Mouse (Mus musculus): ENCODE data around the gene Dnmt3a. TPM values are rescaled to one million over a fixed set of nuclear protein-coding genes. Genes with fewer than 3 reads are reported as not detected.

The Dnmt3a gene
- polyA plus RNA-seq, 1 experiment, result 11.8 TPM

- no peak overlapping the region for H3K27ac ChIP-seq (ENCODE audit: insufficient read depth, low read depth, low read length)
- peaks cover 7% of the 10 kb centered on the region; the same call in 1 of the 2 replicates for H3K4me1 ChIP-seq (ENCODE audit: control insufficient read depth, insufficient read depth, low read length)
- H3K27me3 ChIP-seq (replicated peaks; ENCODE audit: control insufficient read depth, insufficient read depth, low read length), result no peaks in the 10 kb centered on the region
- WGBS, result 20% methylated on average over 8 of the region's 8 CpGs
- H3K4me3 ChIP-seq (ENCODE audit: insufficient read depth, low read depth, low read length), result no peak overlapping the region
- no peak for TF ChIP-seq CTCF (conservative IDR thresholded peaks at IDR 0.05; ENCODE audit: insufficient read depth, insufficient read length, low read depth, low read length)
- no peak for TF ChIP-seq POLR2A (IDR thresholded peaks at IDR 0.05; ENCODE audit: low read depth, low read length)
- H3K36me3 ChIP-seq (ENCODE audit: control insufficient read depth, insufficient read depth, low read length), result no peaks in the 10 kb centered on the region
- no peak for DNase-seq
These were observed 13.6 kb upstream of the Dnmt3a start for GRCm38 (mm10) chr12:3792248-3792647.

DNA sequence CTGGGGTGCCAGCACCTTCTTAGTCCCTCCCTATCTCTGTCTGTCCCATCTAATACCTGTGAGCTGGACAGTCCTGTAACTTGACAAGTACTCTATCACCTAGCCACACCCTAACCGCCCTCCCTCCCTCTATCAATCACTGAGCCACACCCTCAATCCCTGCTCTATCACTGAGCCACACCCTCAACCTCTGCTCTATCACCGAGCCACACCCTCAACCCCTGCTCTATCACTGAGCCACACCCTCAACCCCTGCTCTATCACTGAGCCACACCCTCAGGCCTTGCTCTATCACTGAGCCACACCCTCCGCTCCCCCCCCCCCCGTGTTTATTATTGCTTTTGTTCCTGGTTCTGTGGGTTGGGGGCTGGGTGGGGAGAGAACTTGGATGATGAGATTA is 10.2 kb upstream of the Dnmt3a start:
- no peaks in the 10 kb centered on the region for H3K36me3 ChIP-seq (ENCODE audit: control insufficient read depth, insufficient read depth, low read length)
- no peak for DNase-seq

GRCm38 (mm10) chr12:3799551-3799950 is 6.3 kb upstream of the Dnmt3a start:
- no peak for DNase-seq
- Histone ChIP-seq H3K36me3 (ENCODE audit: control insufficient read depth, insufficient read depth, low read length) (no peaks in the 10 kb centered on the region), H3K4me3 (ENCODE audit: insufficient read depth, low read depth, low read length) (no peak overlapping the region), H3K27ac (ENCODE audit: insufficient read depth, low read depth, low read length) (no peak overlapping the region), H3K27me3 (replicated peaks; ENCODE audit: control insufficient read depth, insufficient read depth, low read length) (no peaks in the 10 kb centered on the region), H3K4me1 (ENCODE audit: control insufficient read depth, insufficient read depth, low read length) (0 out of 2 replicates have a peak, but pooled peaks cover 3% of the 10 kb centered on the region)
- no peak for TF ChIP-seq CTCF (conservative IDR thresholded peaks at IDR 0.05; ENCODE audit: insufficient read depth, insufficient read length, low read depth, low read length)
- 93% methylated on average over 1 of the region's 1 CpGs for WGBS

More for the DNA sequence above, 10.2 kb upstream of the Dnmt3a start:
- H3K4me3 ChIP-seq (ENCODE audit: insufficient read depth, low read depth, low read length), result no peak overlapping the region
- no peak for TF ChIP-seq CTCF (conservative IDR thresholded peaks at IDR 0.05; ENCODE audit: insufficient read depth, insufficient read length, low read depth, low read length)
- no peak for TF ChIP-seq POLR2A (IDR thresholded peaks at IDR 0.05; ENCODE audit: low read depth, low read length)
- 63% methylated on average over 3 of the region's 4 CpGs for WGBS
- H3K27me3 ChIP-seq (replicated peaks; ENCODE audit: control insufficient read depth, insufficient read depth, low read length), result no peaks in the 10 kb centered on the region
- no peak overlapping the region for H3K27ac ChIP-seq (ENCODE audit: insufficient read depth, low read depth, low read length)
- peaks cover 10% of the 10 kb centered on the region; the same call in 1 of the 2 replicates for H3K4me1 ChIP-seq (ENCODE audit: control insufficient read depth, insufficient read depth, low read length)

DNA sequence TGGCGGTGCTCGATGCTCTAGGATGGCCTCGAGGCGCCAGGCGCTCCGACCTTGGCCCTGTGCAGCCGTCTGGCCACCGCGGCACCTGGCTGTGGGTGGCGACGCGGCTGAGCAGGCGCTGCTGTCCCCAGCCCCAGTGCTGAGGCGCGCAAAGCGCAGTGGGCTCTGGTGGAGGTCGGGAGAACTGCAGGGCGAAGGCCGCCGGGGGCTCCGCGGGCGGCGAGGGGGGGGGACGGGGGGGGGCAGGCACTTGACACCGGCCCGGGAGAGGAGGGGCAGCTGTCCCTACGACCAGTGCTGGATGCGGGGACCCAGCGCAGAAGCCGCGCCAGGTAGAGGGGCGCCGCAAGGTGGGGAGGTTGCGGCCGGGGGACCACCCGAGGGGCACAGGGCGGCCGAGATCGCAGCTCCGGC is 471 bp downstream of the Dnmt3a start:
- under 1% methylated on average over 40 of the region's 41 CpGs for WGBS
- Histone ChIP-seq H3K4me3 (ENCODE audit: insufficient read depth, low read depth, low read length) (peak overlapping the region; percentile 89), H3K27ac (ENCODE audit: insufficient read depth, low read depth, low read length) (peak overlapping the region; percentile 80), H3K36me3 (ENCODE audit: control insufficient read depth, insufficient read depth, low read length) (no peaks in the 10 kb centered on the region), H3K4me1 (ENCODE audit: control insufficient read depth, insufficient read depth, low read length) (peaks cover 24% of the 10 kb centered on the region), H3K27me3 (replicated peaks; ENCODE audit: control insufficient read depth, insufficient read depth, low read length) (no peaks in the 10 kb centered on the region)
- TF ChIP-seq CTCF (conservative IDR thresholded peaks at IDR 0.05; ENCODE audit: insufficient read depth, insufficient read length, low read depth, low read length) (peak; percentile 65), POLR2A (IDR thresholded peaks at IDR 0.05; ENCODE audit: low read depth, low read length) (no peak)
- DNase-seq, result peak; percentile 88

GRCm38 (mm10) chr12:3806703-3807547 is 1.1 kb downstream of the Dnmt3a start:
- Histone ChIP-seq H3K27me3 (replicated peaks; ENCODE audit: control insufficient read depth, insufficient read depth, low read length) (no peaks in the 10 kb centered on the region), H3K36me3 (ENCODE audit: control insufficient read depth, insufficient read depth, low read length) (no peaks in the 10 kb centered on the region), H3K4me1 (ENCODE audit: control insufficient read depth, insufficient read depth, low read length) (peaks cover 27% of the 10 kb centered on the region), H3K27ac (ENCODE audit: insufficient read depth, low read depth, low read length) (peak overlapping the region; percentile 80), H3K4me3 (ENCODE audit: insufficient read depth, low read depth, low read length) (peak overlapping the region; percentile 89)
- DNase-seq, result peak; percentile 85
- TF ChIP-seq POLR2A (IDR thresholded peaks at IDR 0.05; ENCODE audit: low read depth, low read length), result no peak
- no peak for TF ChIP-seq CTCF (conservative IDR thresholded peaks at IDR 0.05; ENCODE audit: insufficient read depth, insufficient read length, low read depth, low read length)
- WGBS, result under 1% methylated on average over 118 of the region's 141 CpGs

GRCm38 (mm10) chr12:3807548-3808395 is 2.0 kb downstream of the Dnmt3a start:
- Histone ChIP-seq H3K4me1 (ENCODE audit: control insufficient read depth, insufficient read depth, low read length) (peaks cover 31% of the 10 kb centered on the region), H3K27me3 (replicated peaks; ENCODE audit: control insufficient read depth, insufficient read depth, low read length) (no peaks in the 10 kb centered on the region), H3K4me3 (ENCODE audit: insufficient read depth, low read depth, low read length) (peak overlapping the region; percentile 89), H3K36me3 (ENCODE audit: control insufficient read depth, insufficient read depth, low read length) (no peaks in the 10 kb centered on the region), H3K27ac (ENCODE audit: insufficient read depth, low read depth, low read length) (peak overlapping the region; percentile 83)
- TF ChIP-seq CTCF (conservative IDR thresholded peaks at IDR 0.05; ENCODE audit: insufficient read depth, insufficient read length, low read depth, low read length), result no peak
- peak; percentile 15 for TF ChIP-seq POLR2A (IDR thresholded peaks at IDR 0.05; ENCODE audit: low read depth, low read length)
- under 1% methylated on average over 72 of the region's 105 CpGs for WGBS
- peak; percentile 84 for DNase-seq
